Mouse (Mus musculus): ENCODE measurements around the gene Serpina9. TPM values are rescaled to one million over a fixed set of nuclear protein-coding genes. Genes with fewer than 3 reads are reported as not detected.

The Serpina9 gene
- not detected in 2 replicates for polyA plus RNA-seq (2012)

DNA sequence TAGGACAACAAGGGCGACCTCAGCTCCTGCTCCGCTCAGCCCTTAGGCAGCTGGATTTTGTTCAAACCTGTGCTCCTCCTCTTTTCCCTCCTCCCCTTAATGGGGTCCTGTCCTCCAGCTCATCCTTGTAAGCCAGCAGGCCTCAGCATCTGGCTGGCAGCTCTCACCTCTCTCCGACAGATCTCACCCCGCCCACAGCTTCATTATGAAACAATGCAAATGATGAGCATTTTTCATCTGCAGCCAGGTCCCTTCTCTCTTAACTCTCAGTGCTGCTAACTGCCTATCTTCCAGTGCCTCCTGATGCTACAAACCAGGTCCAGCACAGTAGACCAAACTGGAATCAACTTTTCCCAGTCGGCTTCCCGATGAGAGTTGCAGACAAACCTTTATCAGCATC, at the start of gene Serpina9:
TSS of gene Serpina9 (minus strand) at position 136 of the 400 bp plus-strand sequence.
- Histone ChIP-seq H3K27me3 (ENCODE audit: control insufficient read depth) (no peaks in the 10 kb centered on the region), H3K4me3 (replicated peaks) (no peak within 1 kb of the TSS), H3K4me1 (ENCODE audit: control insufficient read depth) (no peaks in the 10 kb centered on the region), H3K9me3 (ENCODE audit: control insufficient read depth, low read length) (peaks cover 32% of the 10 kb centered on the region), H3K36me3 (ENCODE audit: control insufficient read depth) (no peaks in the 10 kb centered on the region)
- no peak for TF ChIP-seq TAL1 (IDR thresholded peaks at IDR 0.05; ENCODE audit: low read length)
- no peak for TF ChIP-seq GATA1 (IDR thresholded peaks at IDR 0.05; ENCODE audit: low read length)

DNA sequence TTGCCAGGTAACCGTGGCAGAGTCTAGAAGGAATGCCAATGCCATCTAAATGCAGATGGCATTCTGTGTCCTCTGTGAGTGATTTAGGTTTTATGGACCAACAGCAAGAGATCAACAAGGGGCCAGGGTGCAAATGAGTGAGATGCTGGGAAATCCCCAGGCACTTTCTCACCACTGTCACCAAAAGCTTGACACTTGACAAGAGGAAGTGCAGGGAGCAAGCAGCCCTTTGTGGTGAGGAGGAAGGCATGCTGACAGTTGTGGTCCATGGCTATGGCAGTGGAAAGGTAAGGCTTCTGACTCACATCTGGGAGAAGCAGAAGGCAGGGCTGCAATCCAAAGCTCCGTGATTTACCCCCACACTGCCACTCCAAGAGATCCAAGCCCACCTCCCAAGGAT, 48.3 kb upstream of the Serpina9 start:
- H3K27me3 ChIP-seq (ENCODE audit: control insufficient read depth) = no peaks in the 10 kb centered on the region
- TF ChIP-seq TAL1 (IDR thresholded peaks at IDR 0.05; ENCODE audit: low read length) (no peak), GATA1 (IDR thresholded peaks at IDR 0.05; ENCODE audit: low read length) (no peak)
- no peaks in the 10 kb centered on the region for H3K4me1 ChIP-seq (ENCODE audit: control insufficient read depth)
- H3K36me3 ChIP-seq (ENCODE audit: control insufficient read depth) = no peaks in the 10 kb centered on the region
- H3K9me3 ChIP-seq (ENCODE audit: control insufficient read depth, low read length) = no peaks in the 10 kb centered on the region
- no peak overlapping the region for H3K4me3 ChIP-seq (replicated peaks)

DNA sequence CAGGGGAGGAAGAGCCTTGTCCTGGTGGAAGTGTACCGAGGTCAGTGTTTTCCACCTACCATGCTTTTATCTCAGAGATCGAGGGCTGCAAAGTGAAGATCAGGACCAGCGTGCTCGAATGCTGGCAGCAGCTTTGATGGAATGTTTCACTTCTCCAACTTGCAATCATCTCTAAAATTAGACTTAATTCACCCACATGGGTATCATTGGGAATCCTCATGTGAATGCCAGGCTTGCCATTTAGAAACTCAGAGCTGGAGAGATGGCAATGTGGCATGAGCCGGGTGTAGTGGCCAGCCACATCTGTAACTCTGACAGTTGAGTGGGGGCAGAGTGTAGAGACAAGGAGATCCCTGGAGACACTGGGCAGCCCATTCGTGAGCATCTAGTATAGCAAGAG, 46.6 kb upstream of the Serpina9 start:
- H3K36me3 ChIP-seq (ENCODE audit: control insufficient read depth) = no peaks in the 10 kb centered on the region
- no peaks in the 10 kb centered on the region for H3K4me1 ChIP-seq (ENCODE audit: control insufficient read depth)
- H3K27me3 ChIP-seq (ENCODE audit: control insufficient read depth) = no peaks in the 10 kb centered on the region
- H3K9me3 ChIP-seq (ENCODE audit: control insufficient read depth, low read length) = no peaks in the 10 kb centered on the region
- TF ChIP-seq GATA1 (IDR thresholded peaks at IDR 0.05; ENCODE audit: low read length) (no peak), TAL1 (IDR thresholded peaks at IDR 0.05; ENCODE audit: low read length) (no peak)
- no peak overlapping the region for H3K4me3 ChIP-seq (replicated peaks)

DNA sequence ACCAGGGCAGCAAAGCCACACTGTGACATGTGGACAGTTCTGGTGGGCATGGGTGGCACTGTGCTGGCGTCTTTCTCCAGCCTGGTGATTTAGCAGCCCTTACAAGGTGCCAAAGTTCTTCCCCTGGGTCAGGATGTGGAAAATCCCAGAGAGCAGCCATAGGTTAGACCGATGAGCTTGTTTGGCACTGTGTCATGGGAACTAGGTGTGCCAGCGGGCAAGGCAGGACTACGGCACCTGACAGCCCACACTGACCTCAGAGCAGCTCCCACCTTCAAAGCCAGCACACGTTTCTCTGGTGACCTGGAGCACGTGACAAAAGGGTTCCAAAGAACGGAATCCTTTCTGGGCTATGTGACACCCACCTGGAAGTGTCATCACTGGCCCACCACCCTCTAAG, 44.0 kb upstream of the Serpina9 start:
- Histone ChIP-seq H3K27me3 (ENCODE audit: control insufficient read depth) (no peaks in the 10 kb centered on the region), H3K9me3 (ENCODE audit: control insufficient read depth, low read length) (no peaks in the 10 kb centered on the region)
- TF ChIP-seq GATA1 (IDR thresholded peaks at IDR 0.05; ENCODE audit: low read length) (no peak), TAL1 (IDR thresholded peaks at IDR 0.05; ENCODE audit: low read length) (no peak)

DNA sequence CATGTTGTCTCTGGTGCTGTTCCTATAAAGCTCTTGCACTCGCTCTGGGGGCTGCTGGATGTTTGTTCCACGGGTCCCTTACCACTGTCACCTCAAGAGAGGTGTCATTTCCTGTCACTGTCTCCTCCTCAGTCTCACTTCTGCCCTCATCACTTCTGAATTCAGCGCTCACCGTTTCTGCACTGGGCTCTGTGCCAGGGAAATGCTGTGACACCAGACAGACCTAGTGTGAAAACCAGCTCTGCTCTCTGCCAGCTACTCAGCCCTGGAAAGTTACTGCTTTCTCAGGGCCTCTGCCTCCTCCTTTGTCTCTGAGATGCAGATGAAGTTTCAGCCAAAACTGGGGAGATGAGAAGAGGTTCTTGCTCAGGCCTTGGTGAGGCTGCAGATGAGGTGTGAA, 43.5 kb upstream of the Serpina9 start:
- no peaks in the 10 kb centered on the region for H3K4me1 ChIP-seq (ENCODE audit: control insufficient read depth)
- no peak for TF ChIP-seq TAL1 (IDR thresholded peaks at IDR 0.05; ENCODE audit: low read length)
- TF ChIP-seq GATA1 (IDR thresholded peaks at IDR 0.05; ENCODE audit: low read length) = no peak
- no peaks in the 10 kb centered on the region for H3K27me3 ChIP-seq (ENCODE audit: control insufficient read depth)
- no peak overlapping the region for H3K4me3 ChIP-seq (replicated peaks)
- H3K9me3 ChIP-seq (ENCODE audit: control insufficient read depth, low read length) = no peaks in the 10 kb centered on the region
- H3K36me3 ChIP-seq (ENCODE audit: control insufficient read depth) = no peaks in the 10 kb centered on the region

More for the DNA sequence above, 44.0 kb upstream of the Serpina9 start:
- H3K36me3 ChIP-seq (ENCODE audit: control insufficient read depth) = no peaks in the 10 kb centered on the region
- no peaks in the 10 kb centered on the region for H3K4me1 ChIP-seq (ENCODE audit: control insufficient read depth)
- no peak overlapping the region for H3K4me3 ChIP-seq (replicated peaks)

DNA sequence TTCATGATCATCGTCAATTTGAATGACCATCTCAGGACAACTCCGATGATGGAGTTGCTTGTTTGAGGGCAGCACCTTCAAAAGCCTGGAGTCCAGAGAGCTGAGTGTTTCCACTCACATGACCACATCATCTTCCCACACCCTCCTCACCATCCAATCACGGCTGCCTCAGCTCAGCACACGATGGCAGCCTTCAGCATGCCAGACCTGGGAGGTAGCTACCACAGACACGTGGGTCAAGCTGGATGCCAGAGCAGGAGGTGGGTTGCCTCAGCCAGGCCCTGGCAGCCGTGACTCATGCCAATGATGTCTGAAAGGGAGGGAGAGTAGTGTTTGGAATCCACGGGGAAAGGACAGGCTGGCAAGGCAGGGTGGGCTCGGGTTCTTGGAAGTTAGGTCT, 42.2 kb upstream of the Serpina9 start:
- Histone ChIP-seq H3K27me3 (ENCODE audit: control insufficient read depth) (no peaks in the 10 kb centered on the region), H3K4me3 (replicated peaks) (no peak overlapping the region), H3K36me3 (ENCODE audit: control insufficient read depth) (no peaks in the 10 kb centered on the region), H3K4me1 (ENCODE audit: control insufficient read depth) (no peaks in the 10 kb centered on the region), H3K9me3 (ENCODE audit: control insufficient read depth, low read length) (no peaks in the 10 kb centered on the region)
- TF ChIP-seq GATA1 (IDR thresholded peaks at IDR 0.05; ENCODE audit: low read length) = no peak
- TF ChIP-seq TAL1 (IDR thresholded peaks at IDR 0.05; ENCODE audit: low read length) = no peak

DNA sequence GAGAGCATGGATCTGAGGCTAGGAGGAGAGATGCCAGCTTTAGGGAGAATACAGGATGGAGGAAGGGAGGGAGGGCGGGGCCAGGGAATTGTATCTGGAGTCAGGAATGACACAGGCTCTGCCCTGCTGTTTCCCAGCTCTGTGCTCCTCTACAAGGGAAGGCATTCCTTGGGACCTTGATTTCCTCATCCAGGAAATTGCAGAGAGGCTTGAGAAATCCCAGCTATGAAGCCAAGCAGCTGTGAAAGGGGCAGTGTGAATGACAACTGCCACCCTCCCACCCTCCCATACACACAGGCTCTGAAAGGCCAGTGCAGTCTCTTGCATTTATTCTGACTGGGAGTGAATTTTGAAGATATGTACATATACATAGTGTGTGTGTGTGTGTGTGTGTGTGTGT, 40.4 kb upstream of the Serpina9 start:
- H3K4me1 ChIP-seq (ENCODE audit: control insufficient read depth) = no peaks in the 10 kb centered on the region
- H3K4me3 ChIP-seq (replicated peaks) = no peak overlapping the region
- no peaks in the 10 kb centered on the region for H3K27me3 ChIP-seq (ENCODE audit: control insufficient read depth)
- H3K36me3 ChIP-seq (ENCODE audit: control insufficient read depth) = no peaks in the 10 kb centered on the region
- TF ChIP-seq GATA1 (IDR thresholded peaks at IDR 0.05; ENCODE audit: low read length) (no peak), TAL1 (IDR thresholded peaks at IDR 0.05; ENCODE audit: low read length) (no peak)
- no peaks in the 10 kb centered on the region for H3K9me3 ChIP-seq (ENCODE audit: control insufficient read depth, low read length)

DNA sequence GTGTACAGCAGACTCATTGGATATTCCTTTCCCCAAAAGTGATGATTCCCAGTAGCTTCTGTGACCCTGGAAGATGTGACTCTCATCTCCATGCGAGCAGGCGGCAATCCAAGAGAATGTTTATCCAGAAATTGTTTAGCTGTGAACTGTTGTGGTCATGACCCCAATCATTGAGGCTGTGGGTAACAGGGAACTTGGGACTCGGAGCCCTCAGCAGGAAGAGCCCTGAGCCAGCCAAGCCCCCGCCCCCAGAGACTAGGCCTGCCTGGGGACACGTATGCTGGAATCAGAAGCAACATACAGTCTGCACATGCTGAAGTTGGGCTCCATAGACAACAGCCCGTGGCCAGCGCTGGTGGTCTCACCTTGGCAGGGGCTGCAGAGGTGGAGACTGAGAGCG, 32.2 kb upstream of the Serpina9 start:
- Histone ChIP-seq H3K4me3 (replicated peaks) (no peak overlapping the region), H3K9me3 (ENCODE audit: control insufficient read depth, low read length) (peaks cover 19% of the 10 kb centered on the region), H3K36me3 (ENCODE audit: control insufficient read depth) (no peaks in the 10 kb centered on the region), H3K27me3 (ENCODE audit: control insufficient read depth) (no peaks in the 10 kb centered on the region), H3K4me1 (ENCODE audit: control insufficient read depth) (no peaks in the 10 kb centered on the region)
- no peak for TF ChIP-seq TAL1 (IDR thresholded peaks at IDR 0.05; ENCODE audit: low read length)
- TF ChIP-seq GATA1 (IDR thresholded peaks at IDR 0.05; ENCODE audit: low read length) = no peak

DNA sequence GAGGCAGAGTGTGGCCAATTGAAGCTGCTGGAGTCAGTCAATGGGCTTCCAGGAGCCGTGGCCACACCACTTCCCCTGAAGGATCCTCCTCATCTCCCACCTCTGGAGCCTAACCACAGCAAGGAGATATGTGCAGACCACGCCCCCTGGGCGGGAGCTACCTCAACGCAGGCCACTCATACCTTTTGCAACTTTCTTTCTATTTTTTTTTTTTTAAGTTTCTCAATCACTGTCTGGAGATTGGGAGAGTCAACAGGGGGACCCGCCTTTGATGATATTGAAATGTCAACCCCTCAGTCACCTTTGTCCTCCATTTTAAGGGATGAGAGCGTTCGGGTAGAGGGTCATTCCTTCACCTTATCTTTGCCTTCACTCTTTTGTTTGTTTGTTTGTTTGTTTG, 30.8 kb upstream of the Serpina9 start, which contains the start of gene Serpina12:
TSS of gene Serpina12 (minus strand) at position 101 of the 400 bp plus-strand sequence.
- no peaks in the 10 kb centered on the region for H3K4me1 ChIP-seq (ENCODE audit: control insufficient read depth)
- no peaks in the 10 kb centered on the region for H3K27me3 ChIP-seq (ENCODE audit: control insufficient read depth)
- H3K36me3 ChIP-seq (ENCODE audit: control insufficient read depth) = no peaks in the 10 kb centered on the region
- peaks cover 19% of the 10 kb centered on the region for H3K9me3 ChIP-seq (ENCODE audit: control insufficient read depth, low read length)
- TF ChIP-seq GATA1 (IDR thresholded peaks at IDR 0.05; ENCODE audit: low read length) (no peak), TAL1 (IDR thresholded peaks at IDR 0.05; ENCODE audit: low read length) (no peak)
- H3K4me3 ChIP-seq (replicated peaks) = no peak within 1 kb of the TSS

DNA sequence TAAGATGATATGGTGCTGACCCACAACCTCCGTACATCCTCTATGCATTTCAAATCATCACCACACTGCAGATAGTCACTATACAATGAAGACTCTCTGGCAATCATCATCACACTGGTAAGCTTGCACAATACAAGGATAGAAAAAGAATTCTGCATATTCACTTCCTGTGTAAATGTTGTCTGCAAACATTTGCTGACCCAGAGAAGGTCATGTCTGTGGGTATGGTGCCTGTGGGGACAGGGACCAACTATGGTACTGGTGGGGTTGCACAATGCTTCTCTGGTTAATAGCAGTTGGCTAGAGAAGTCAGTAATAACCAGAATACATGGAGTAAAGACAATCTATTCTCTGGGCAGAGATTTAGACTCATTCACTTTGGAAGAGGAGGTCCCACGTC, 29.2 kb upstream of the Serpina9 start:
- Histone ChIP-seq H3K27me3 (ENCODE audit: control insufficient read depth) (no peaks in the 10 kb centered on the region), H3K9me3 (ENCODE audit: control insufficient read depth, low read length) (peaks cover 23% of the 10 kb centered on the region), H3K36me3 (ENCODE audit: control insufficient read depth) (no peaks in the 10 kb centered on the region), H3K4me1 (ENCODE audit: control insufficient read depth) (no peaks in the 10 kb centered on the region), H3K4me3 (replicated peaks) (no peak overlapping the region)
- TF ChIP-seq GATA1 (IDR thresholded peaks at IDR 0.05; ENCODE audit: low read length) = no peak
- no peak for TF ChIP-seq TAL1 (IDR thresholded peaks at IDR 0.05; ENCODE audit: low read length)

All from erythroblast, embryonic 14.5 days (primary cell).